Mouse (Mus musculus) liver, embryonic 14.5 days (tissue): Measurements from ENCODE around the gene Cracr2b. TPM values are rescaled to one million over a fixed set of nuclear protein-coding genes. Genes with fewer than 3 reads are reported as not detected.
A peak's percentile ranks its signal among the peaks of the same experiment; 100 is the strongest.

Experiments
- ATAC-seq: fragments of 200-750 bp; cut with Nextera tagmentation; 2 replicates; pipeline ENCODE4 v1.8.0; 2017; ENCODE audit warnings: moderate number of reproducible peaks, mild to moderate bottlenecking, moderate library complexity; ENCODE audit not compliant: insufficient read depth
- DNase-seq, 3 experiments: peaks; one replicate each; pipeline ENCODE4 v3.0.0-alpha.2; 2012 to 2013; ENCODE audit warnings: low read depth in 3 of 3, low spot score in 3 of 3
- H3K27ac ChIP-seq: fragments of 300-500 bp; sonication (generic); 2 replicates; pipeline ENCODE4 v1.5.1; 2014; ENCODE audit warnings: moderate library complexity, mild to moderate bottlenecking, control low read depth, inconsistent platforms
- H3K27me3 ChIP-seq: fragments of 300-500 bp; sonication (generic); 2 replicates; pipeline ENCODE4 v1.6.1; 2014; ENCODE audit warnings: mild to moderate bottlenecking, low read length, moderate library complexity; ENCODE audit not compliant: control insufficient read depth, insufficient read depth
- H3K36me3 ChIP-seq: fragments of 300-500 bp; sonication (generic); replicated peaks from 2 replicates; pipeline ENCODE4 v1.6.1; 2014; ENCODE audit warnings: low read depth; ENCODE audit not compliant: control insufficient read depth, insufficient read depth
- H3K4me1 ChIP-seq, 2 experiments: fragments of 200-500 bp in 1 of 2; fragments of 300-500 bp in 1 of 2; sonication (generic) in 1 of 2; replicated peaks; 2 replicates each; pipeline ENCODE4 v1.6.1; 2012 to 2014; ENCODE audit warnings: antibody characterized with exemption in 1 of 2, inconsistent platforms in 1 of 2, low read length in 1 of 2; ENCODE audit not compliant: control insufficient read depth in 2 of 2, insufficient read depth in 2 of 2
- H3K4me2 ChIP-seq: fragments of 300-500 bp; sonication (generic); 2 replicates; pipeline ENCODE4 v1.6.1; 2014; ENCODE audit warnings: low read depth, mild to moderate bottlenecking, control low read depth, moderate library complexity
- H3K4me3 ChIP-seq, 2 experiments: fragments of 200-500 bp in 1 of 2; fragments of 300-500 bp in 1 of 2; sonication (generic) in 1 of 2; 2 replicates each; pipeline ENCODE4 v1.5.1; 2012 to 2014; ENCODE audit warnings: low read depth in 2 of 2, low read length in 2 of 2, mild to moderate bottlenecking in 2 of 2, control low read depth in 1 of 2, inconsistent platforms in 1 of 2, moderate library complexity in 1 of 2; ENCODE audit not compliant: insufficient read depth in 1 of 2
- H3K9ac ChIP-seq: fragments of 300-500 bp; sonication (generic); replicated peaks from 2 replicates; pipeline ENCODE4 v1.6.1; 2014; ENCODE audit warnings: mild to moderate bottlenecking, control low read depth, moderate library complexity
- H3K9me3 ChIP-seq: fragments of 300-500 bp; sonication (generic); 2 replicates; pipeline ENCODE4 v1.6.1; 2016; ENCODE audit warnings: low read length, mixed read lengths; ENCODE audit not compliant: control insufficient read depth
- CTCF ChIP-seq: IDR thresholded peaks from 2 replicates; pipeline ENCODE4 v1.5.1; 2016; ENCODE audit warnings: antibody characterized with exemption, low read depth, control low read depth
- EP300 ChIP-seq: IDR thresholded peaks from 2 replicates; pipeline ENCODE4 v1.6.1; 2016; ENCODE audit warnings: antibody characterized with exemption, low read depth
- WGBS: fragments of 180-500 bp; shearing (Covaris S2); extraction: QIAGEN DNeasy Blood & Tissue Kit; methylation state at CpG from one replicate; pipeline ENCODE4 v1.1.7; 2014; ENCODE audit not compliant: insufficient replicate concordance; 5-methylcytosine and 5-hydroxymethylcytosine counted together
- polyA plus RNA-seq, 2 experiments: library from polyadenylated mRNA; depleted of rRNA in 1 of 2; stranded (reverse) in 1 of 2; unstranded in 1 of 2; fragments of >200 nt; fragmentation: Nextera tagmentation in 1 of 2; extraction: Ambion mirVana in 1 of 2; gene quantifications; 2 replicates each; pipeline versions ENCODE4 v1.2.1 to v1.2.3; 2012 to 2014

Gene Cracr2b
- polyA plus RNA-seq (2012; rRNA removed) (1.3 and 2.6 TPM in 2 replicates), polyA plus RNA-seq (2014; fragmentation: Nextera tagmentation; extraction: Ambion mirVana) (0.89 and 1.9 TPM in 2 replicates)

GRCm38 (mm10) chr7:141460391-141461113 is at the start of gene Cracr2b:
Cracr2b (plus strand) TSS chr7:141461094.
- DNase-seq (no peak), ATAC-seq (no peak)
- TF ChIP-seq CTCF, result no peak
- no peak for TF ChIP-seq EP300
- peak within 1 kb of the TSS; percentile 55 for H3K4me2 ChIP-seq
- no peaks in the 10 kb centered on the region for H3K36me3 ChIP-seq
- 57% methylated on average over 15 of the region's 15 CpGs for WGBS
- no peak within 1 kb of the TSS for H3K27ac ChIP-seq
- peaks cover 4 to 7% of the 10 kb centered on the region in 2 experiments for H3K4me1 ChIP-seq
- no peaks in the 10 kb centered on the region for H3K9me3 ChIP-seq
- peak within 1 kb of the TSS; percentile 21; the same call in 1 of the 2 replicates for H3K9ac ChIP-seq
- H3K27me3 ChIP-seq, result peaks cover 54% of the 10 kb centered on the region
- peak within 1 kb of the TSS; percentile 13 to 52; a peak in 3 of 4 replicates for H3K4me3 ChIP-seq

- Histone ChIP-seq H3K4me2 (no peak overlapping the region), H3K4me3 (no peak overlapping the region), H3K27me3 (no peaks in the 10 kb centered on the region), H3K36me3 (peaks cover 4% of the 10 kb centered on the region; the same call in 1 of the 2 replicates), H3K4me1 (peaks cover 11 to 14% of the 10 kb centered on the region in 2 experiments), H3K9ac (no peak overlapping the region), H3K27ac (no peak overlapping the region), H3K9me3 (no peaks in the 10 kb centered on the region)
- DNase-seq, result no peak
- TF ChIP-seq EP300, result no peak
- TF ChIP-seq CTCF, result no peak
- ATAC-seq, result no peak
- 77% methylated on average over 1 of the region's 1 CpGs for WGBS
These were observed 49.2 kb upstream of the Cracr2b start for GRCm38 (mm10) chr7:141411667-141412066.

GRCm38 (mm10) chr7:141413331-141413730 is 47.6 kb upstream of the Cracr2b start:
- 3% methylated on average over 16 of the region's 16 CpGs for WGBS
- Histone ChIP-seq H3K4me1 (peaks cover 11 to 14% of the 10 kb centered on the region in 2 experiments), H3K4me3 (peak overlapping the region; percentile 84 to 89), H3K9ac (peak overlapping the region; percentile 90), H3K27me3 (no peaks in the 10 kb centered on the region), H3K36me3 (peaks cover 2% of the 10 kb centered on the region; the same call in 1 of the 2 replicates), H3K4me2 (peak overlapping the region; percentile 100), H3K27ac (peak overlapping the region; percentile 72), H3K9me3 (no peaks in the 10 kb centered on the region)
- TF ChIP-seq CTCF, result no peak
- no peak for TF ChIP-seq EP300
- ATAC-seq (peak; percentile 10; the same call in 1 of the 2 replicates), DNase-seq (no peak)

GRCm38 (mm10) chr7:141413809-141414584 is 46.9 kb upstream of the Cracr2b start, which contains the start of gene Gatd1:
Gatd1 (minus strand) TSS chr7:141414136.
- peak; percentile 97 to 98 (median 98) for DNase-seq
- peak; percentile 94 for ATAC-seq
- H3K27ac ChIP-seq, result peak within 1 kb of the TSS; percentile 72
- peak within 1 kb of the TSS; percentile 90 for H3K9ac ChIP-seq
- H3K36me3 ChIP-seq, result peaks cover 2% of the 10 kb centered on the region; the same call in 1 of the 2 replicates
- H3K4me3 ChIP-seq, result peak within 1 kb of the TSS; percentile 89
- H3K4me1 ChIP-seq, result peaks cover 11 to 14% of the 10 kb centered on the region in 2 experiments
- H3K27me3 ChIP-seq, result no peaks in the 10 kb centered on the region
- TF ChIP-seq CTCF (peak; percentile 49), EP300 (no peak)
- H3K4me2 ChIP-seq, result peak within 1 kb of the TSS; percentile 100
- WGBS, result under 1% methylated on average over 53 of the region's 56 CpGs
- no peaks in the 10 kb centered on the region for H3K9me3 ChIP-seq
